Mouse (Mus musculus) lung, adult 2 months (tissue): ENCODE results near the gene Orai1.

Source experiments
- CTCF ChIP-seq: fragments of 200-500 bp; IDR thresholded peaks from 2 replicates; pipeline ENCODE4 v1.5.1; 2011; ENCODE audit warnings: mild to moderate bottlenecking, low read length, control low read depth; ENCODE audit not compliant: insufficient read depth
- POLR2A ChIP-seq: fragments of 200-500 bp; IDR thresholded peaks from 2 replicates; pipeline ENCODE4 v1.6.1; 2011; ENCODE audit warnings: low read depth, mild to moderate bottlenecking, control low read depth, low read length, borderline replicate concordance; ENCODE audit errors: extremely low read depth

DNA sequence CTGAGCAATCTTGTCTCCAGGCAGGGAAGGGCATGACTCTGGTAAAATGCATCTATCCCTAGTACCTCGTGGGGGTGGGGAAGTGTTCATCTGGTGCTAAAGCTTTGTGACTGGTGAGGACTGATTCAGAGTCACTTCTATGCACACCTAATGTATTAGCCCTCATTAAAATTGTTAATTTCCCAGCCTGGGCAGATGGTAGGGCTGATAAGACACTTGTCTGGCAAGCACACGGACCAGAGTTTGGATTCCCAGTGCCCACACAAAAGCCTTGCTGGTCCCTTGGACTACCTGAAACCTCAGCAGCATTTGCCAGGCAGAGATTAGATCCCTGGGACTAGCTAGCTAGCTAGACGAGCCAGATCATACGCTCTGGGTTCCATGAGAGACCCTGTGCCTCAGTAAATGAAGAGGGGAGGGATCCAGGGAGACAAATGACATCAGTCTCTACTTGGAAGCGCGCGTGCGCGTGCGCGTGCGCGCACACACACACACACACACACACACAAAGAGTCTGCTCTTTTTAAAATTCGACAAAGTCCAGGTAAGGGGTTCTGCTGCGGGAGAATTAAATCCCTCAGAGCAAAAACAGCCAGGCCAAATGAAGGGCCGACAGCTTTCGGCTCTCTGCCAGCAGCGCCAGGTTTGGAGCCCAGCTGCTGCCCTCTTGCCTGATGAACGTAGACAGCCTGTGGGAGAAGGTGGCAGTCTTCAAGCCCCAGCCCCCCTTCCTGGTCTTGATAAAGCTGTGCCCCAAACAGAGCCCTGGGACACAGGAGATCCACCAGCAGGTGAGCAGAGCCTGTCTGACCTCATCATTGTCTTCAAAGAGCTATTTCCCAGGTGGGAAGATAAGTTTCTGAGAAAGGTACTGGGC, 8.9 kb upstream of the Orai1 start:
- TF ChIP-seq CTCF (no peak), POLR2A (no peak)
